In the genomic region with DNA sequence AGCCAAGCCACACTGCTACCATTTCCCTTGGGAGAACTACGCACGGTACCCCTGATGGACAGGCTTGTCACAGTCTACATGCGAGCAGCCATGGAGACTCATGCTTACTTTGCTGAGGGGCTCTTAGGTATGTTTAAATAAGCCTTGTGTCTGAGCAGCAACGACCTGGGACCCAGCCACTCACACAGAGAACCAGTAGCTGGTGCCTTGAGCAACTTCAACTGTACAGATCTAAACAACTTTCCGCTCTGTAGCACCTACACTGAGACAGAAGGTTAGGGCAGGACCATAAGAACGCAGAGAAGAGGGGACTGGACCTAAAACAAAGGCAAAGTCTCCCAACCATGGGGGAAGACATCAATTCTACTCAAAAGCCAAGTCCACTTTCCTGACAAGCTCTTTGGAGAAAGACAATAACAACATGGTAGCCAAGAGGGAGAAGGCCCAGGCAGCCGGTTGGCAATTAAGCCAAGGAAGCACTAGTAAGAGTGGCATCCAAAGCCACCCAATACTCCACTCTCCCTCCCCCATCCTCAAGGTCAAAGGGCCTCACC, we compare ENCODE assay signal across 8 mouse cellular contexts. TPM values are rescaled to one million over a fixed set of nuclear protein-coding genes. Genes with fewer than 3 reads are reported as not detected.
DNase-seq lines count a peak whose midpoint lies in the region; ATAC-seq lines count a peak whose summit lies in the region.

No protein-coding gene starts in this region.

- WGBS in forebrain, embryonic 14.5 days, result 56% methylated on average over 7 of the region's 7 CpGs
- 56% methylated on average over 7 of the region's 7 CpGs for WGBS in limb, embryonic 12.5 days

- ATAC-seq in megakaryocyte, adult 5-6 weeks (ENCODE audit: poor library complexity, severe bottlenecking), result no peak
- ATAC-seq in forebrain, embryonic 14.5 days, result no peak
- ATAC-seq in limb, embryonic 12.5 days (ENCODE audit: insufficient number of reproducible peaks, insufficient read depth, low FRiP score, low TSS enrichment, low read depth), result no peak
- no peak for ATAC-seq in activated CD4-positive, CD25-positive, alpha-beta regulatory T cell, adult 4 months

- no peaks in the 10 kb centered on the region for H3K9me3 ChIP-seq in megakaryocyte, embryonic 14.5 days
- no peaks in the 10 kb centered on the region for H3K9me3 ChIP-seq in forebrain, embryonic 14.5 days (replicated peaks; ENCODE audit: control insufficient read depth, low read length)
- no peaks in the 10 kb centered on the region for H3K9me3 ChIP-seq in limb, embryonic 12.5 days

- H3K36me3 ChIP-seq in megakaryocyte, embryonic 14.5 days (replicated peaks; ENCODE audit: low read length), result peaks cover 88% of the 10 kb centered on the region
- peaks cover 12% of the 10 kb centered on the region; the same call in 1 of the 2 replicates for H3K36me3 ChIP-seq in forebrain, embryonic 14.5 days (ENCODE audit: control insufficient read depth, insufficient read depth, low read length)
- H3K36me3 ChIP-seq in limb, embryonic 12.5 days, result peaks cover 24% of the 10 kb centered on the region
- no peaks in the 10 kb centered on the region for H3K36me3 ChIP-seq in splenic B cell, adult 2 months (ENCODE audit: control insufficient read depth, insufficient read depth, low read length, poor library complexity, severe bottlenecking)

- DNase-seq in forebrain, embryonic 14.5 days (ENCODE audit: low spot score), result no peak
- peak; percentile 34 for DNase-seq in splenic B cell, adult 2 months (ENCODE audit: low read depth, low spot score)
- no peak for DNase-seq in cerebellum, postnatal 36 days
- no peak for DNase-seq in cerebellum, adult 11 months

- H3K27me3 ChIP-seq in megakaryocyte, embryonic 14.5 days (replicated peaks), result no peaks in the 10 kb centered on the region
- H3K27me3 ChIP-seq in forebrain, embryonic 14.5 days (replicated peaks; ENCODE audit: control insufficient read depth, insufficient read depth, low read length), result no peaks in the 10 kb centered on the region
- no peaks in the 10 kb centered on the region for H3K27me3 ChIP-seq in limb, embryonic 12.5 days
- H3K27me3 ChIP-seq in splenic B cell, adult 2 months (ENCODE audit: control insufficient read depth, insufficient read depth, low read length, poor library complexity, severe bottlenecking), result no peaks in the 10 kb centered on the region

- H3K9ac ChIP-seq in forebrain, embryonic 14.5 days (ENCODE audit: low read length), result peak overlapping the region; percentile 85
- H3K9ac ChIP-seq in limb, embryonic 12.5 days (replicated peaks), result peak overlapping the region; percentile 88

- H3K4me2 ChIP-seq in forebrain, embryonic 14.5 days (ENCODE audit: low read length), result peak overlapping the region; percentile 93
- H3K4me2 ChIP-seq in limb, embryonic 12.5 days, result peak overlapping the region; percentile 94

- no peak overlapping the region for H3K27ac ChIP-seq in forebrain, embryonic 14.5 days (ENCODE audit: low read depth, low read length)
- peak overlapping the region; percentile 50 for H3K27ac ChIP-seq in limb, embryonic 12.5 days

- peaks cover 60% of the 10 kb centered on the region for H3K4me1 ChIP-seq in megakaryocyte, embryonic 14.5 days
- H3K4me1 ChIP-seq in forebrain, embryonic 14.5 days (ENCODE audit: control insufficient read depth, insufficient read depth, low read length), result peaks cover 75% of the 10 kb centered on the region
- peaks cover 76% of the 10 kb centered on the region for H3K4me1 ChIP-seq in limb, embryonic 12.5 days (replicated peaks)

- peak overlapping the region; percentile 100 for H3K4me3 ChIP-seq in megakaryocyte, embryonic 14.5 days (replicated peaks)
- H3K4me3 ChIP-seq in forebrain, embryonic 14.5 days (ENCODE audit: low read depth, low read length), result peak overlapping the region; percentile 75
- peak overlapping the region; percentile 81 for H3K4me3 ChIP-seq in limb, embryonic 12.5 days (replicated peaks)

RNA-seq across cellular contexts. Expression of a gene that starts 4.3 kb away (rescaled TPM):
- 77.5 and 176 TPM in 2 replicates for polyA plus RNA-seq in megakaryocyte, embryonic 14.5 days (2012; ENCODE audit: insufficient read depth, low replicate concordance)
- total RNA-seq in megakaryocyte, adult 5-6 weeks (2015), result 12.3 and 12.5 TPM in 2 replicates
- total RNA-seq in megakaryocyte, adult 5-6 weeks (2017), result 7.6 and 10.9 TPM in 2 replicates
- 3.9 and 4.0 TPM in 2 replicates for polyA plus RNA-seq in forebrain, embryonic 14.5 days (2014; fragmentation: Nextera tagmentation; extraction: Ambion mirVana)
- 10.9 and 11.7 TPM in 2 replicates for polyA plus RNA-seq in limb, embryonic 12.5 days (2016; fragmentation: Nextera tagmentation; extraction: Ambion mirVana)
- polyA plus RNA-seq in activated CD4-positive, CD25-positive, alpha-beta regulatory T cell, adult 4 months (2017; shearing (Covaris generic)), result under 1 TPM; 0.48 to 0.83 TPM
